Mouse (Mus musculus) Muller cell, postnatal 12 days (primary cell): ENCODE measurements around the gene Zbtb38.

Source experiments
- DNase-seq: peaks from one replicate; pipeline ENCODE4 v3.0.0-alpha.2; 2015; ENCODE audit errors: inconsistent ontology term

Zbtb38 gene

GRCm38 (mm10) chr9:96731961-96732511, 20.6 kb downstream of the Zbtb38 start:
- peak; percentile 42 for DNase-seq

GRCm38 (mm10) chr9:96731039-96731895, 21.4 kb downstream of the Zbtb38 start:
- DNase-seq, result no peak

DNA sequence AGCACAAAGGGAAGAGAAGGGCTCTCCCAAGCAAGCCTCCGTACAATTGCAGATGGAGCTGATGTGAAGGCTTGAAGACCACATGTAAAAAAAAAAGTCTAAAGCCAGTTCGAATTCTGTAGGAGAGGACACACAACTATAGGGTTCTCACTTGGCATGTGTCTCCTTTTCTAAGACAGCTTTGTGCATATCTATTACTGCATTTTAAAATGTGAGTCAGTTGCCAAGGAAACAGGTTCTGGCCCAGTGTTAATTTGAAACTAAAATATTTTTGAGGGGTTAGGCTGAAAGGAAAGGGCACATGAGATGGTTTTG, 22.4 kb downstream of the Zbtb38 start:
- DNase-seq, result no peak

- DNase-seq, result no peak
Observed at GRCm38 (mm10) chr9:96729537-96730310, 22.9 kb downstream of the Zbtb38 start.

GRCm38 (mm10) chr9:96728338-96729162, 24.1 kb downstream of the Zbtb38 start:
- DNase-seq, result no peak

- DNase-seq, result no peak
Observed at GRCm38 (mm10) chr9:96727688-96728087, 24.9 kb downstream of the Zbtb38 start.

DNA sequence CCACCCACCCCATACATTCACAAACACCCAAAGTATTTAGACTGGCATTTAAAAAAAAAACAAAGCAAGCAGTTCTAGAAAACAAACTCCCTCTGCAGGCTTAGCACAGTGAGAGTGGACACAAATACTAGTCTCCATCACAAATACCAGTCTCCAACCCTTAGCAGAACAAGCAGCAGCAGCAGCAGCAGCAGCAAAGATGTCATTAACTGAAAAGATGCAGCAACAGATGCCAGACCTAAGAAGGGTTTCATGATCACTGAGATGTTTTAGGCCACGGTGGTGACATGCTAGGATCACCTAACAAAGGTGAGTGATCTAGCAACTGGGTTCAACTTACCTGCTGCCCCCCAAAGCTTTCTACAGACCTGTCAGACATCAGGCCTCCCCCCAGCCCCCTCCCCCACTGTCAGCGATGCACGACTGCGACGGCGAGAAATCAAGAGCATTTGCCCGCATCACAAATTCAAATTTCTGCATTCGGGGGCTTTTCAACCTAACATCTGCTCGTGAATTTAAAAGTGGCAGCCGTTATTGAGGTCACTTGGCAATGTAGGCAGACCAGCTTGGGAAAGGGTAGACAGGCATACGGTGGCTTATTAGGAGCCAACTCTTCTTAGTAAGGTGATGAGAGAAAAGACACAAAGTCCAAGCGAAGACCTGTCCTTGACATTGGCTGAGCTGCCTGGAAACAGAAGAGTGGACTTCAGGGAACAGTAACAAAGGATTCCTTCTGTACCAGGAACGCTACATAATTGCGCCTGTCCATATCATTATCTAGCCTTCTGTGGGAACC, 26.1 kb downstream of the Zbtb38 start:
- DNase-seq, result no peak

DNA sequence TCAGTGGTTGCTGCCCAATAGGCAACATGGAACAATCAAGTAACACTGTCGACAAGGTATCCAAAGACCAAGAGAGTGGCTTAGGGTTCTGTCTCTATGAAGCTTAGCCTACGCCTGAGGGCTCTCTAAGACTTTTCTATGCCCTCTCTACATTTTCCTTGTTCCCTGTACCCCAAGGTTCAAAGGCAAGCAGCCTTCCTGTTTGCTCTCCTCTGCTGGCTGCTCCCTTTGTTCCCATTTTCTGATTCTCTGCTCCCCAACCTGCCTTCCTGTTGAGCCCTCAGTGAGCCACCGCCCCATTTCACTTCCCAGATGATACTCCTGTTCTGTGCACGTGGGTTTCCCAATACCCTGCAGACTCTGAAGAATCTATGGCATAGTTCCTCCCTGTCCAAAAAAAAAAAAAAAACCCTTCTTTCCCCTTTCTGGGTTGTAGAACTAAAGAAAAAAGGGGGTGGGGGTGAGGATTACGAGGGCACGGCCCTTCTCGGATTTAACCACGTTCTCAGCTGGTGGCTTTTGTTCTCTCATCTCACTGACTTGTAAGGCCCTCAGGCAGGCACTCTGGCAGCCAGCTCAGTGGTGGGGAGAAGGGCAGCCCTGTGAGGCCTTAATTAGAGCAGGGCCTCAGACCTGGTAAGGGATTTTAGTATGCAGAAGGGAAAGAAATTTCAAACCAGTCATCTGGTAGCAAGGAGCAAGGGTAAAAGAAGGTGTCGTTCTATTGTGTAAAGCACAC, 26.9 kb downstream of the Zbtb38 start:
- peak; percentile 87 for DNase-seq

- DNase-seq, result no peak
Observed at GRCm38 (mm10) chr9:96723650-96724049, 29.0 kb downstream of the Zbtb38 start.

GRCm38 (mm10) chr9:96721163-96721799, 31.4 kb downstream of the Zbtb38 start:
- DNase-seq, result no peak

- peak; percentile 61 for DNase-seq
Observed at GRCm38 (mm10) chr9:96720510-96721162, 32.0 kb downstream of the Zbtb38 start.

DNA sequence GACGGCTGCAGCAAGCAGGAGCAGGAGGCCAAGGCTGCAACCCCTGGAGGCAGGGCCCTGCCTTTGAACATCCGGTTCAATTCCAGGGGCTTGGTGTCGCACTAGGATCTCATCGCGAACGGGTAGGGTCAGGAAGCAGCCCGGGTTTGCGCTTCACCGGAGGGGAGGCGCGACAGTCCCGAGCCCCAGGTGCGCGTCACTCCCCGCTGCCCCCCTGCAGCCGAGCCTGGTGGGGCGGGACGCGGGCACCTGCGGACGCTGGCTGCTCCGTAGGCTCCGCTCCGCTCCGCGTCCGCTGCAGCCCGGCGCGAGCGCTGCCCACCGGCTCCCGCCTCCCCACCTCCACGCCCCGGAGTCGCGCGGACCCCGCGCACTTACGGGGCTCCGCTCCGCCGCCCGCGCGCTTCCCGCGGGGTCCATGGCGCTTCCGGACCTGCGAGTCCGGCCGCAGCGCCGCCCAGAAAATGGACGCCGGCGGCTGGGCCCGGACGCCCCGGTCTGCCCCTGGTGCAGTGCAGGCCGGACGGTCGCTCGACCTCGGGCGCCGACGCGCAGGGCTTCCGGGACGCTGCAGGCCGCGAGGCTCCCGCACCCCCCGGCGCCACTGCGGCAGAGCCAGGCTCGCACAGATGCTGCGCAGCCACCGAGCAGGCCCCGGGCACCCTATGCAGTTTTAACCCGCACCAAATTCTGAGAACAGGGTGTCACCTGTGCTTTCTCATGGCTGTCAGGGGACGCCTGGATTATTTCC, 33.0 kb downstream of the Zbtb38 start:
- DNase-seq, result peak; percentile 70

DNA sequence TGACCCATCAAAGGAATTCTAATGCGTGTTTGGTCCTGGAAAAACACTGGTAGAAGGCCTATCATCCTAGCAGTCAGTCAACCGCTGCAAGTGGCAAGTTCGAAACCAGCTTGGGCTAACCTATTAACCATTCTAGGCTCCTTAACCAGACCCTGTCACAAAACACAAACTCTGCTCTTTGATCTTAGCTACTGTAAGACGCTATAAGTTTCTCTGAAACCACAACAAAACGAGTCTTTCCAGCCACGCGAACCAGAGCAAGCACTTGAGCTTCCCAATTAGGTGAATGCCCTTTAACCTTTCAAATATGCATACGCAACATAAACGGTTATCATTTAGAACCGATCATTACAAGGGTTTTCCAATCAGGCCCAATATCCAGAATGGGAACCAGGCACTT, 33.7 kb downstream of the Zbtb38 start:
- no peak for DNase-seq

- no peak for DNase-seq
Observed at GRCm38 (mm10) chr9:96718402-96718798, 34.2 kb downstream of the Zbtb38 start.

DNA sequence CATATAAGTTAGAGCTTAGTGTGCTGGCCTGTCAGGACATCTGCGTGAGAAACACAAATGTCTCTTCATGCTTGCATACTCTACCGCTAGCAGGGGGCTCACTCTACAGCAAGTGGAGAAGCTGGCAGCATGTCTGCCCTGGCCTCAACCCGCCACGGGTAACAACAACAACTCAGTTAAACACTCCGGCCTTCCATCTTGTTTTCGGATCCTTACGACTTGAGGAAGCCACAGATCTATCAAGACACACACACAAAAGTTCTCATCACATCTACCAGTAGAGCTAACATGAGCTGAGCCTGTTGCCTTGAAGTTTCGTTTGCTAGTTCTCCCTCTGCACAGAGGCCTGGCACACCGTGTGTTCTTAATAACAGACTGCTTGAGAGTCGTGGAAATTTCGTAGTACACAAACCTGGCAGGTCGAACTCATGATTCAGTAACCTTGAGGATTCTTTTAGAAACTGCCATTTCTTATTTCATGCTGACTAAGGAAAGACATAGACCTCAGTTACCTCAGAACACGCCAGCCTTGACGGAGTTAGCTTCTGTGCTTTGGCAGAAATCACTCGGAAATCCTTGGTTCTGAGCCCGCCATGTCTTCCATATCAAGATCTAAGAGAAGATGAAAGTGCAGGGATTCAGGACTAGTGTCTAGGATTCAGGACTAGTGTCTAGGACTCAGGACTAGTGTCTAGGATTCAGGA, 34.8 kb downstream of the Zbtb38 start:
- no peak for DNase-seq

DNA sequence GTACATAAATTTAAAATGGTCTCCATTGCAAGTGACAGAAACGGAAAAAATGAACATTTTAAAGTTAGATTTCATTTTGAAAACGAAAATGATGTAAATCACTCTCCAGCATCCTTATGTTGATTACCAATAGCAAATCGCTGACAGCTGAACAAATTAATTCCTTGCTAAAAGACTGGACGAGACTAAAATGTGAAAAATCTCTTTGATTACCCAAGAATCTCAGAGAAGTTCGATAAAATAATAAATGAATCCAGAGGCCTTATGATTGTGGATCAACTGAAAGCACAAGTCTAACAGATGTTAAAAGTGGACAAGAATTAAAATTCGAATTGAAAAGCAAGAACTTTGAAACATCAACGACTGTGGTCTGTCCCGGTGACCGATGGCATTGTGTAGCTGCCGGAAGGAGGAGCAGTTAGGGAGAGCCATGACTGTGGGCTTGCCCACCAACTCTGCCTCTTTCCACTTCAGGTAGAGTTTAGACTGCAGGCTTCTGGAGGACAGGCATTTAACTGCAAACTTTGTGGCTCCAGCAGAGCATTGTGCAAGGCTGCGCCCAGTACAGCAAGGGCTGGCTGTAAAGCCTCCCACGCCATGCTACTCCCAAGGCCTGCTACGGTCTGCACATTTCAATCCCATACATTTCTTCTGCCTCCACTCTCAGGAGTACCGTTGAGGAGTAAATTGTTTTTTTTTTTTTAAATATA, 35.7 kb downstream of the Zbtb38 start:
- no peak for DNase-seq

DNA sequence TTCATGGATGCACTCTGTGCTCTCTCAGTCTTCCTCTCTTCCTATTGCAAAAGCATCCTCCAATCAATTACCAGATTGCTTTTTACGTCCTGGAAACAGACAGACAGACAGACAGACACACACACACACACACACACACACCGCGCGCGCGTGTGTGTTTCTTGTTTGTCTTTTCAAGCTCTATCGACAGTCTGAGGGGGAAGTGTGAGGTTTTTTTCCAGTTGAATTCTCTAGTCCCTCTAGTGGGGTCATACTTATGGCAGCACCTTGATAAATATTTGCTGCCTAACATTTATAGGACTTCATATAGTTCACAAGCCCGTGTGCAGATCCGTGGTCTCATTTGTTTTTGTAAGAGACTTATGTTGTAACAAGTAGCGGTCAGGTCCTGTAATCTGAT, 36.5 kb downstream of the Zbtb38 start:
- DNase-seq, result no peak
